Mouse (Mus musculus): ENCODE data around the gene Cacna2d2.

- TF ChIP-seq CTCF (IDR thresholded peaks at IDR 0.05; ENCODE audit: control insufficient read depth, insufficient read depth, insufficient replicate concordance, low read depth, low read length) (no peak), POLR2A (IDR thresholded peaks at IDR 0.05; ENCODE audit: control insufficient read depth, low read depth, low read length) (no peak)
Observed at GRCm38 (mm10) chr9:107443324-107443723, 43.9 kb downstream of the Cacna2d2 start.
